Mouse (Mus musculus) forebrain, embryonic 10.5 days (tissue): Measurements from ENCODE around the gene Stap2. TPM values are rescaled to one million over a fixed set of nuclear protein-coding genes. Genes with fewer than 3 reads are reported as not detected.

ENCODE experiments used
- DNase-seq: peaks from one replicate; pipeline ENCODE4 v3.0.0-alpha.2; 2017; ENCODE audit warnings: low spot score; ENCODE audit errors: extremely low spot score
- H3K27ac ChIP-seq: fragments of 300-500 bp; sonication (generic); 2 replicates; pipeline ENCODE4 v1.5.1; 2016; ENCODE audit warnings: mild to moderate bottlenecking
- H3K27me3 ChIP-seq: fragments of 300-500 bp; sonication (generic); 2 replicates; pipeline ENCODE4 v1.6.1; 2016; ENCODE audit warnings: mild to moderate bottlenecking; ENCODE audit not compliant: poor library complexity, severe bottlenecking
- H3K36me3 ChIP-seq: fragments of 300-500 bp; sonication (generic); replicated peaks from 2 replicates; pipeline ENCODE4 v1.6.1; 2016; ENCODE audit warnings: mild to moderate bottlenecking, moderate library complexity
- H3K4me1 ChIP-seq: fragments of 300-500 bp; sonication (generic); 2 replicates; pipeline ENCODE4 v1.6.1; 2016
- H3K4me3 ChIP-seq: fragments of 300-500 bp; sonication (generic); 2 replicates; pipeline ENCODE4 v1.5.1; 2016; ENCODE audit warnings: mild to moderate bottlenecking, moderate library complexity
- H3K9me3 ChIP-seq: fragments of 300-500 bp; sonication (generic); 2 replicates; pipeline ENCODE4 v1.6.1; 2016; ENCODE audit warnings: mild to moderate bottlenecking, moderate library complexity
- WGBS: fragments of 180-500 bp; shearing (Covaris S2); methylation state at CpG from one replicate; pipeline ENCODE4 v1.1.7; 2016; 5-methylcytosine and 5-hydroxymethylcytosine counted together
- polyA plus RNA-seq: library from polyadenylated mRNA; unstranded; fragments of >200 nt; fragmentation: Nextera tagmentation; extraction: Ambion mirVana; gene quantifications from 2 replicates; pipeline ENCODE4 v1.2.1, GENCODE M21; 2016

The Stap2 gene
- 5.6 and 7.4 TPM in 2 replicates for polyA plus RNA-seq

GRCm38 (mm10) chr17:56005415-56006061 is at the start of gene Stap2, which contains the start of gene Mpnd:
Stap2 (minus strand) TSS chr17:56005584.
Mpnd (plus strand) TSS chr17:56005711.
- Histone ChIP-seq H3K9me3 (no peaks in the 10 kb centered on the region), H3K4me3 (peak within 1 kb of the TSS; percentile 12; the same call in 1 of the 2 replicates), H3K36me3 (peaks cover 5% of the 10 kb centered on the region; the same call in 1 of the 2 replicates), H3K27ac (no peak within 1 kb of the TSS), H3K4me1 (peaks cover 38% of the 10 kb centered on the region), H3K27me3 (peaks cover 23% of the 10 kb centered on the region)
- peak; percentile 38 for DNase-seq
- 57% methylated on average over 13 of the region's 13 CpGs for WGBS

GRCm38 (mm10) chr17:56054938-56055337 is 49.6 kb upstream of the Stap2 start:
- Histone ChIP-seq H3K9me3 (no peaks in the 10 kb centered on the region), H3K27ac (no peak overlapping the region), H3K27me3 (no peaks in the 10 kb centered on the region), H3K4me1 (0 out of 2 replicates have a peak, but pooled peaks cover 3% of the 10 kb centered on the region), H3K4me3 (no peak overlapping the region), H3K36me3 (peaks cover 98% of the 10 kb centered on the region)
- no peak for DNase-seq

GRCm38 (mm10) chr17:56051369-56051768 is 46.0 kb upstream of the Stap2 start:
- 93% methylated on average over 5 of the region's 5 CpGs for WGBS
- peaks cover 98% of the 10 kb centered on the region for H3K36me3 ChIP-seq
- no peaks in the 10 kb centered on the region for H3K27me3 ChIP-seq

GRCm38 (mm10) chr17:56040857-56041163 is 35.4 kb upstream of the Stap2 start:
- Histone ChIP-seq H3K36me3 (peaks cover 36% of the 10 kb centered on the region), H3K4me3 (peak overlapping the region; percentile 91), H3K4me1 (peaks cover 29% of the 10 kb centered on the region), H3K27me3 (no peaks in the 10 kb centered on the region), H3K9me3 (no peaks in the 10 kb centered on the region), H3K27ac (peak overlapping the region; percentile 96)
- under 1% methylated on average over 12 of the region's 12 CpGs for WGBS
- no peak for DNase-seq

More at GRCm38 (mm10) chr17:56051369-56051768, 46.0 kb upstream of the Stap2 start:
- Histone ChIP-seq H3K4me3 (no peak overlapping the region), H3K9me3 (no peaks in the 10 kb centered on the region), H3K27ac (no peak overlapping the region), H3K4me1 (0 out of 2 replicates have a peak, but pooled peaks cover 3% of the 10 kb centered on the region)
- no peak for DNase-seq

- H3K36me3 ChIP-seq: peaks cover 30% of the 10 kb centered on the region
- peak within 1 kb of the TSS; percentile 96 for H3K27ac ChIP-seq
- H3K27me3 ChIP-seq: no peaks in the 10 kb centered on the region
- H3K4me3 ChIP-seq: peak within 1 kb of the TSS; percentile 91
- no peaks in the 10 kb centered on the region for H3K9me3 ChIP-seq
- WGBS: under 1% methylated on average over 68 of the region's 68 CpGs
- peaks cover 34% of the 10 kb centered on the region for H3K4me1 ChIP-seq
- DNase-seq: peak; percentile 95
These were observed 34.9 kb upstream of the Stap2 start, which contains the start of gene Chaf1a for GRCm38 (mm10) chr17:56040030-56040856. Chaf1a (plus strand) TSS chr17:56040439.

GRCm38 (mm10) chr17:56039345-56039744 is 34.0 kb upstream of the Stap2 start:
- H3K27ac ChIP-seq: peak overlapping the region; percentile 96; the same call in 1 of the 2 replicates
- WGBS: 80% methylated on average over 4 of the region's 4 CpGs
- H3K9me3 ChIP-seq: no peaks in the 10 kb centered on the region
- peaks cover 42% of the 10 kb centered on the region for H3K4me1 ChIP-seq
- DNase-seq: no peak
- H3K36me3 ChIP-seq: peaks cover 29% of the 10 kb centered on the region
- H3K4me3 ChIP-seq: peak overlapping the region; percentile 91
- H3K27me3 ChIP-seq: no peaks in the 10 kb centered on the region

- DNase-seq: no peak
- Histone ChIP-seq H3K9me3 (no peaks in the 10 kb centered on the region), H3K4me1 (peaks cover 42% of the 10 kb centered on the region), H3K27me3 (no peaks in the 10 kb centered on the region), H3K4me3 (no peak overlapping the region), H3K27ac (no peak overlapping the region), H3K36me3 (peaks cover 29% of the 10 kb centered on the region)
- WGBS: 86% methylated on average over 8 of the region's 8 CpGs
These were observed 33.3 kb upstream of the Stap2 start for GRCm38 (mm10) chr17:56038583-56039261.

- no peaks in the 10 kb centered on the region for H3K27me3 ChIP-seq
- peaks cover 39% of the 10 kb centered on the region for H3K4me1 ChIP-seq
- H3K36me3 ChIP-seq: peaks cover 34% of the 10 kb centered on the region
- peak overlapping the region; percentile 94 for H3K27ac ChIP-seq
- no peaks in the 10 kb centered on the region for H3K9me3 ChIP-seq
- H3K4me3 ChIP-seq: peak overlapping the region; percentile 92
- WGBS: 40% methylated on average over 13 of the region's 13 CpGs
- DNase-seq: no peak
These were observed 31.5 kb upstream of the Stap2 start for GRCm38 (mm10) chr17:56036901-56037287.

GRCm38 (mm10) chr17:56036176-56036900 is 31.0 kb upstream of the Stap2 start, which contains the start of gene Sh3gl1:
Sh3gl1 (minus strand) TSS chr17:56036635.
- peak within 1 kb of the TSS; percentile 94 for H3K27ac ChIP-seq
- H3K36me3 ChIP-seq: peaks cover 36% of the 10 kb centered on the region
- under 1% methylated on average over 74 of the region's 74 CpGs for WGBS
- peak; percentile 99 for DNase-seq
- H3K4me3 ChIP-seq: peak within 1 kb of the TSS; percentile 92
- peaks cover 33% of the 10 kb centered on the region for H3K4me1 ChIP-seq
- no peaks in the 10 kb centered on the region for H3K9me3 ChIP-seq
- H3K27me3 ChIP-seq: no peaks in the 10 kb centered on the region

GRCm38 (mm10) chr17:56035216-56035615 is 29.8 kb upstream of the Stap2 start:
- no peak for DNase-seq
- H3K4me3 ChIP-seq: peak overlapping the region; percentile 92
- H3K36me3 ChIP-seq: peaks cover 47% of the 10 kb centered on the region
- no peak overlapping the region for H3K27ac ChIP-seq
- peaks cover 27% of the 10 kb centered on the region for H3K4me1 ChIP-seq
- 83% methylated on average over 4 of the region's 4 CpGs for WGBS
- H3K27me3 ChIP-seq: no peaks in the 10 kb centered on the region
- H3K9me3 ChIP-seq: no peaks in the 10 kb centered on the region

GRCm38 (mm10) chr17:56034726-56035100 is 29.3 kb upstream of the Stap2 start:
- Histone ChIP-seq H3K9me3 (no peaks in the 10 kb centered on the region), H3K27ac (no peak overlapping the region), H3K4me3 (peak overlapping the region; percentile 92; the same call in 1 of the 2 replicates), H3K27me3 (no peaks in the 10 kb centered on the region), H3K4me1 (peaks cover 27% of the 10 kb centered on the region), H3K36me3 (peaks cover 52% of the 10 kb centered on the region)
- WGBS: 85% methylated on average over 6 of the region's 6 CpGs
- DNase-seq: no peak
